Mouse (Mus musculus): ENCODE data around the gene Perp. TPM values are rescaled to one million over a fixed set of nuclear protein-coding genes. Genes with fewer than 3 reads are reported as not detected.

The Perp gene
- polyA plus RNA-seq, 1 experiment from 2014 or later, result 7.6 TPM

Other genes with a start within 250 kb of the Perp start
- gene Arfgef3, start 101.1 kb upstream of the Perp start, polyA plus RNA-seq (2016; fragmentation: Nextera tagmentation; extraction: Ambion mirVana), result 4.2 TPM in 2 replicates
- 0.09 and 0.19 TPM in 2 replicates for gene Gm4922, start 58.2 kb upstream of the Perp start, polyA plus RNA-seq (2016; fragmentation: Nextera tagmentation; extraction: Ambion mirVana)
- 1.9 and 2.2 TPM in 2 replicates for gene Tnfaip3, start 170.6 kb downstream of the Perp start, polyA plus RNA-seq (2016; fragmentation: Nextera tagmentation; extraction: Ambion mirVana)